ENCODE assay signal across 28 mouse cellular contexts in the genomic region with DNA sequence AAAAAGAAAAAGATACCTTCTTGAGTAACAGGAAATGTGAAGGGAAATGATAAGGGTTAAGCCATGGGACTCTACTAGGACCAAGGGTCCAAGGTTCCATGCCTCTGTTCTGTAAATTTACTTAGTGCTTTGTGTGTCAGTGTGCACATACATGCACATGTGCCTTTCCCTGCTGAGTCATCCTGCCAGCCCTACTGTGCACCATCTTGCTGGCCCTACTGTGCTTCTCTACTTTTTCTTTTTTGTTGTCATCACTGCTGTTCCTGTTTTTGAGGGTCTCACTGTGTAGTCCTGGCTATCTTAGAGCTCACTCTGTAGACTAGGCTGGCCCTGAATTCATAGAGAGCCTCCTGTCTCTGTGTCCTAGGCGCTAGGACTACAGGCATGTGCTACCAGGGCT. TPM values are rescaled to one million over a fixed set of nuclear protein-coding genes. Genes with fewer than 3 reads are reported as not detected.
"Had no signal": no experiment of that assay in that cellular context is flagged by ENCODE, and none has a peak within 500 bp of the region (broad histone marks: within the 10 kb centered on the region; RNA-seq: fewer than 3 reads in every experiment).

No protein-coding gene starts in this region.

- H3K9ac ChIP-seq: heart, embryonic 12.5 days; hindbrain, embryonic 12.5 days; hindbrain, embryonic 14.5 days; kidney, embryonic 15.5 days; limb, embryonic 13.5 days; limb, embryonic 15.5 days; liver, embryonic 13.5 days; liver, embryonic 15.5 days had no signal

- ATAC-seq: hindbrain, postnatal 0 days; intestine, embryonic 16.5 days had no signal

- H3K4me1 ChIP-seq: heart, embryonic 10.5 days; heart, embryonic 12.5 days; hindbrain, embryonic 10.5 days; hindbrain, embryonic 12.5 days; kidney, embryonic 15.5 days; limb, embryonic 13.5 days; limb, embryonic 15.5 days; liver, embryonic 13.5 days; liver, embryonic 15.5 days had no signal

- H3K9me3 ChIP-seq: heart, embryonic 10.5 days; heart, embryonic 12.5 days; hindbrain, embryonic 10.5 days; hindbrain, embryonic 12.5 days; kidney, embryonic 15.5 days; limb, embryonic 15.5 days; liver, embryonic 13.5 days; liver, embryonic 15.5 days had no signal

- H3K4me2 ChIP-seq: heart, embryonic 12.5 days; hindbrain, embryonic 12.5 days; hindbrain, embryonic 14.5 days; kidney, embryonic 15.5 days; limb, embryonic 13.5 days; limb, embryonic 15.5 days; liver, embryonic 13.5 days; liver, embryonic 15.5 days had no signal

- H3K4me3 ChIP-seq: gastrocnemius, adult 2 months; heart, embryonic 10.5 days; heart, embryonic 12.5 days; hindbrain, embryonic 10.5 days; hindbrain, embryonic 12.5 days; kidney, embryonic 15.5 days; limb, embryonic 13.5 days; limb, embryonic 15.5 days; liver, embryonic 13.5 days; liver, embryonic 15.5 days had no signal

- H3K27me3 ChIP-seq: heart, embryonic 12.5 days; hindbrain, embryonic 12.5 days; kidney, embryonic 15.5 days; limb, embryonic 13.5 days; limb, embryonic 15.5 days; liver, embryonic 13.5 days; liver, embryonic 15.5 days had no signal

- H3K27ac ChIP-seq: gastrocnemius, adult 2 months; heart, embryonic 10.5 days; hindbrain, embryonic 10.5 days; hindbrain, embryonic 12.5 days; hindbrain, embryonic 14.5 days; hindbrain, postnatal 0 days; kidney, embryonic 15.5 days; kidney, postnatal 0 days; limb, embryonic 13.5 days; limb, embryonic 15.5 days; liver, embryonic 13.5 days; liver, embryonic 15.5 days had no signal

- DNase-seq: gastrocnemius, adult 2 months; gastrocnemius, postnatal 10 days; gastrocnemius, postnatal 25 days; heart, adult 18-20 months; heart, postnatal 10 days; heart, postnatal 4 days; kidney, adult 11 months; kidney, adult 2 months; kidney, adult 9 months; kidney, postnatal 14 days; kidney, postnatal 36 days; layer of hippocampus, adult 9-11 months; layer of hippocampus, postnatal 36 days; left cerebral cortex, postnatal 4 days; liver, embryonic 13.5 days had no signal

RNA-seq across cellular contexts. Expression of a gene that starts 30.4 kb away (rescaled TPM):
- total RNA-seq: liver, adult 2 months had no signal
